Mouse (Mus musculus) stomach, postnatal 0 days (tissue): ENCODE data around the gene Zfp119b. TPM values are rescaled to one million over a fixed set of nuclear protein-coding genes. Genes with fewer than 3 reads are reported as not detected.
"Not testable (repeated sequence)": the region's sequence is repeated elsewhere in the genome, so short reads cannot be mapped to it uniquely, and the experiment has no call there.

Source experiments
- ATAC-seq: fragments of 200-750 bp; cut with Nextera tagmentation; 2 replicates; pipeline ENCODE4 v1.8.0; 2017; ENCODE audit not compliant: low FRiP score, low TSS enrichment
- DNase-seq: peaks from one replicate; pipeline ENCODE4 v3.0.0-alpha.2; 2016; ENCODE audit warnings: low spot score
- H3K27ac ChIP-seq: fragments of 300-500 bp; sonication (generic); replicated peaks from 2 replicates; pipeline ENCODE4 v1.5.1; 2014; ENCODE audit warnings: mild to moderate bottlenecking, control low read depth
- H3K27me3 ChIP-seq: fragments of 300-500 bp; sonication (generic); 2 replicates; pipeline ENCODE4 v1.6.1; 2014; ENCODE audit warnings: low read length; ENCODE audit not compliant: control insufficient read depth, insufficient read depth
- H3K36me3 ChIP-seq: fragments of 300-500 bp; sonication (generic); 2 replicates; pipeline ENCODE4 v1.6.1; 2014; ENCODE audit warnings: low read length, mixed read lengths; ENCODE audit not compliant: control insufficient read depth, insufficient read depth
- H3K4me1 ChIP-seq: fragments of 300-500 bp; sonication (generic); replicated peaks from 2 replicates; pipeline ENCODE4 v1.6.1; 2014; ENCODE audit warnings: antibody characterized with exemption; ENCODE audit not compliant: control insufficient read depth, insufficient read depth
- H3K4me2 ChIP-seq: fragments of 300-500 bp; sonication (generic); replicated peaks from 2 replicates; pipeline ENCODE4 v1.6.1; 2014; ENCODE audit warnings: low read depth, mild to moderate bottlenecking, control low read depth, moderate library complexity
- H3K4me3 ChIP-seq: fragments of 300-500 bp; sonication (generic); 2 replicates; pipeline ENCODE4 v1.5.1; 2014; ENCODE audit warnings: low read depth, low read length, control low read depth
- H3K9ac ChIP-seq: fragments of 300-500 bp; sonication (generic); 2 replicates; pipeline ENCODE4 v1.6.1; 2014; ENCODE audit warnings: mild to moderate bottlenecking, low read length, control low read depth, mixed read lengths
- H3K9me3 ChIP-seq: fragments of 300-500 bp; sonication (generic); 2 replicates; pipeline ENCODE4 v1.6.1; 2016; ENCODE audit warnings: low read length; ENCODE audit not compliant: control insufficient read depth
- CTCF ChIP-seq: IDR thresholded peaks from 2 replicates; pipeline ENCODE4 v1.5.1; 2016; ENCODE audit warnings: antibody characterized with exemption, low read depth, mild to moderate bottlenecking, moderate library complexity
- EP300 ChIP-seq: optimal IDR thresholded peaks from 2 replicates; pipeline ENCODE3; 2016; ENCODE audit warnings: antibody characterized with exemption
- WGBS: fragments of 180-500 bp; shearing (Covaris S2); extraction: QIAGEN DNeasy Blood & Tissue Kit; methylation state at CpG from one replicate; pipeline ENCODE4 v1.1.7; 2014; 5-methylcytosine and 5-hydroxymethylcytosine counted together
- polyA plus RNA-seq: library from polyadenylated mRNA; unstranded; fragments of >200 nt; fragmentation: Nextera tagmentation; extraction: Ambion mirVana; gene quantifications from 2 replicates; pipeline ENCODE4 v1.2.1, GENCODE M21; 2015

Zfp119b gene
- polyA plus RNA-seq, 1 experiment from 2014 or later = 5.8 TPM

DNA sequence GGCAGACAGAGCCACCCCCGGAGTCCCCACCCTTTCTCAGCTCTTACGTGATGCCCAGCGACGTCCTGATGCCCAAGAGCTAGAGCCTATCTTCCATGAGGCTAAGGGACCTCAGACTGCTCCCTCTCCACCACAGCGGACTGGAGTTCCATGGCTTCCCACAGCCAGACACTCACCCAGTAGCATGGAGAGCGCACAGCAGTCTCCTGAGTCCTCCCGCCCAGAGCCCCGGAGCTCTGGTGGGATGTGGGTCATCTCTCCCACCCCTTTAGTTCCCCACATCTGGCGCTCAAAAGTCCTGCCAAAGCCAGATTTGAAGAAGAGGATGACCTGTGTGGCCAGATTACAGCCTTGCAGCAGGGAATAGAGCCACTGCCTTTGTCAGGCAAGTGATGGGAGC is 1.3 kb upstream of the Zfp119b start:
- 71% methylated on average over 9 of the region's 9 CpGs for WGBS
- Histone ChIP-seq H3K9ac (no peak overlapping the region), H3K9me3 (no peaks in the 10 kb centered on the region), H3K36me3 (no peaks in the 10 kb centered on the region), H3K27me3 (no peaks in the 10 kb centered on the region), H3K4me1 (no peaks in the 10 kb centered on the region), H3K4me3 (no peak overlapping the region), H3K27ac (no peak overlapping the region), H3K4me2 (no peak overlapping the region)
- no peak for TF ChIP-seq CTCF
- TF ChIP-seq EP300 = no peak
- ATAC-seq (no peak), DNase-seq (peak; percentile 11)

DNA sequence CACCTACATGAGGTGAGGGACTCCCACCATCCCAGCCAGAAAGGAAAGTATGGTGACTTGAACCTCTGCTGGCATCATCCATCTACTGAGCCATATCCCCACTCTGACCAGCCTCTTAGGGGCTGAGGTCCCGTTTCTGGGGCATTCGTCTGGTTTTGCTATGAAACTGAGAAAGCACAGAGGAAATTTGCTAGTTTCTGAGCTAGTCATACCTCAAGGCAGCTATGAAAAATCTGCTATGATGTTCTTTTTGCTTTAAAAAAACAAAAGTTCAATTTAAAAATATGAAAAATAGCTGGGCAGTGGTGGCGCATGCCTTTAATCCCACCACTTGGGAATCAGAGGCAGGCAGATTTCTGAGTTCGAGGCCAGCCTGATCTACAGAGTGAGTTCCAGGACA is 653 bp downstream of the Zfp119b start:
- no peak for DNase-seq
- Histone ChIP-seq H3K36me3 (no peaks in the 10 kb centered on the region), H3K27me3 (no peaks in the 10 kb centered on the region), H3K9ac (no peak overlapping the region), H3K4me1 (no peaks in the 10 kb centered on the region), H3K27ac (no peak overlapping the region), H3K9me3 (no peaks in the 10 kb centered on the region), H3K4me3 (no peak overlapping the region), H3K4me2 (no peak overlapping the region)
- no peak for ATAC-seq
- WGBS = 83% methylated on average over 4 of the region's 4 CpGs
- TF ChIP-seq CTCF (no peak), EP300 (no peak)

DNA sequence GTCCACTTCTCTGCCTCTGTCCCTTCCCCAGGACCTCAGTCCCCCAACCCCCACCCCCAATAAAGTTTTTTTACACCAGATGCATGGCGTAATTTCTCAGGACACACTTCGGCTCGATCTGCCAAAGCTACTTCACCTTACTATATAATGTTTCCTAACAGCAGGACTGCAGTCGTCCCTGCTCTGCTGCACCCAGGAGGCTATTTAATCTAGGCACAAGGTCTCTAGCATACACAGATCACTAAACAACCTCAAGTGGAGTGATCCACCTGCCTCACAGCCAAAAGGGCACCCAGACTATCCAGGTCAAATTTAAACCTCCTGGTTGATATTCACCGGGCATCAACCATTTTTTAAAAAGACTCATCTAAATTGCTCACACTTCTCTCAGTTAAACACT is 3.6 kb downstream of the Zfp119b start:
- Histone ChIP-seq H3K27ac (peak overlapping the region; percentile 94), H3K4me1 (no peaks in the 10 kb centered on the region), H3K4me2 (peak overlapping the region; percentile 75), H3K9me3 (no peaks in the 10 kb centered on the region), H3K9ac (peak overlapping the region; percentile 61), H3K4me3 (peak overlapping the region; percentile 45), H3K27me3 (no peaks in the 10 kb centered on the region), H3K36me3 (no peaks in the 10 kb centered on the region)
- DNase-seq = no peak
- no peak; the same call in 1 of the 2 replicates for ATAC-seq
- TF ChIP-seq CTCF = no peak
- no peak for TF ChIP-seq EP300
- WGBS = 18% methylated on average over 5 of the region's 5 CpGs

DNA sequence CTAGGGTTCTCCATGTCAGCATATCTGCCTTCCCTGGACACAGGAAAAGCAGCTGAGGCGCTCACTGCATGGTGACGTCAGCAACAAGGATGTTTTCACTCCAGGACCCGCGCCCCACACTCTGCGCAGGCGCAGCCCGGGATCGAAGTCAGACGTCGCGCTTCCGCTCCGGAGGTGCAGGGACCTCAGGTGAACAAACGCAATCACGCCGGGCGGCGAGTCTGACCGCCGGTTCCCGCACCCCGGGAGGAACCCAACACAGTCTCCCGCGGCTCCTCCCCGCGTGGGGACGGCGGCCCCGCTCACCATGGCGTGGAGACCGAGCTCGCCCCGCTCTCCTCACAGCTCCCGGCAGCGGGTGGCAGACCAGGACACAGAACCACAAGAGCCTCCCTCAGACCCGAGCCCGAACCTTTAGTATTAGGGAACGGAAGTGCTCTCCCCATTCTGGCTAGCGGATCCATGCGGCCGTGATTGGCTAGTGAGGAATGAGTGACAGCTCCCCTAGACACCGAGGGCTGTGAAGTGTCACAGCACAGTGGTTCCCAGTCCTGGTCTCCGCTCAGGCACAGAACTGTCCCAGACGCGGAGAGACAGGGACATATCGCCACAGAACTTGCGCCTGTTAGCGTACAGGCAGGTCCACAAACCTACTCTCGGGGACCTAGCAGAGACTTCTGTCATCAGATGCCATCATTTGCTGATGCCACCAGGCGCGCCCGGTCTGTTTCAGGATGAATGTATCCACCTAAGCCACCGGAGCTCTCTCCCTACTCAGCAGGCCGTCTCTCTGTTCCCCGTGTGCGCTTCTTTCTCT is 4.2 kb downstream of the Zfp119b start:
- Histone ChIP-seq H3K4me3 (peak overlapping the region; percentile 45), H3K4me2 (peak overlapping the region; percentile 75), H3K27ac (peak overlapping the region; percentile 94), H3K9ac (peak overlapping the region; percentile 61)
- H3K27me3 ChIP-seq, H3K9me3 ChIP-seq, H3K4me1 ChIP-seq, H3K36me3 ChIP-seq: not testable (repeated sequence)
- DNase-seq (peak; percentile 75), ATAC-seq (peak; percentile 95)
- WGBS = under 1% methylated on average over 53 of the region's 56 CpGs

DNA sequence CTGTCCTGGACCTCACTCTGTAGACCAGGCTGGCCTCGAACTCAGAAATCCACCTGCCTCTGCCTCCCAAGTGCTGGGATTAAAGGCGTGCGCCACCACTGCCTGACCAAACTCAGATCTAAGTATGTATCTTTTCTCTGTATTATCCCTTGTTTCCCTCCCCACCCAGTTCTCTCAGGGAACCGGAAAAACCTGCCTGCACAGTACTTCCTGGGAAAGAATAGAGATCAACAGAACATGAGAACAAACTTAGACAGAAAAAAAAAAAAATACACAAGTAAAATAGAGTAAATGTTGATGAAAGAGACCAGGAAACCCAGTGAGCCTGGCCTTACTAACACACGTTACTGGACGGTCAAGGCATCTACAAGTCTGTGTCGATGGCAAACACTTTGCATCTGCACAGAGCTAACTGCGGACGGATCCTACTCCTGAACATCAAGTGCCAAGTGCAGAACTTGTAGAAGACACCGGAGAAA is 4.9 kb downstream of the Zfp119b start:
- H3K36me3 ChIP-seq, H3K27me3 ChIP-seq, H3K9me3 ChIP-seq, H3K9ac ChIP-seq, H3K4me1 ChIP-seq: not testable (repeated sequence)
- DNase-seq = peak; percentile 77
- H3K27ac ChIP-seq = peak overlapping the region; percentile 94
- H3K4me3 ChIP-seq = peak overlapping the region; percentile 45
- 21% methylated on average over 10 of the region's 10 CpGs for WGBS
- peak overlapping the region; percentile 75 for H3K4me2 ChIP-seq
- peak; percentile 77 for ATAC-seq

DNA sequence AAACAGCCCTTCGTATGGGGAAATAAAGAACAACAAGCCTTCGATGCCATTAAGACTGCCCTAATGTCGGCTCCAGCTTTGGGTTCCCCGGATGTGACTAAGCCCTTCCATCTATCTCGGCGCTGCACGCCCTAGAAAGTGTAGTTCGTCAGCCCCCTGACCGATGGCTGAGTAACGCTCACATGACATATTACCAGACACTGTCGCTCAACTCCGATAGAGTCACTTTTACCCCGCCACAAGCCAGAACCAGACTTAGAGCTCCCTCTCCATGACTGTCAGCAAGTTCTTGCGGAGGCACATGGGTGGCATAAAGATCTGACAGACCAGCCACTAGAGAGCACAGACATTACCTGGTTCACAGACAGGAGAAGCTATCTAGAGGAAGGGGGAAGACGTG is 16.1 kb downstream of the Zfp119b start:
- no peak overlapping the region for H3K4me3 ChIP-seq
- H3K9me3 ChIP-seq = peaks cover 4% of the 10 kb centered on the region; the same call in 1 of the 2 replicates
- no peak for TF ChIP-seq CTCF
- TF ChIP-seq EP300 = no peak
- no peak overlapping the region for H3K9ac ChIP-seq
- H3K27ac ChIP-seq = no peak overlapping the region
- no peaks in the 10 kb centered on the region for H3K4me1 ChIP-seq
- no peaks in the 10 kb centered on the region for H3K36me3 ChIP-seq
- 94% methylated on average over 15 of the region's 15 CpGs for WGBS
- H3K27me3 ChIP-seq = no peaks in the 10 kb centered on the region
- no peak overlapping the region for H3K4me2 ChIP-seq
- DNase-seq (no peak), ATAC-seq (no peak)
